Mouse (Mus musculus) liver, postnatal 0 days (tissue): ENCODE results near the gene Fbxl13.

Source experiments
- CTCF ChIP-seq: sonication (generic); IDR thresholded peaks from 2 replicates; pipeline ENCODE4 v1.5.1; 2016; ENCODE audit warnings: antibody characterized with exemption, low read depth
- EP300 ChIP-seq: IDR thresholded peaks from 2 replicates; pipeline ENCODE4 v1.6.1; 2016; ENCODE audit warnings: antibody characterized with exemption, low read depth, mild to moderate bottlenecking

DNA sequence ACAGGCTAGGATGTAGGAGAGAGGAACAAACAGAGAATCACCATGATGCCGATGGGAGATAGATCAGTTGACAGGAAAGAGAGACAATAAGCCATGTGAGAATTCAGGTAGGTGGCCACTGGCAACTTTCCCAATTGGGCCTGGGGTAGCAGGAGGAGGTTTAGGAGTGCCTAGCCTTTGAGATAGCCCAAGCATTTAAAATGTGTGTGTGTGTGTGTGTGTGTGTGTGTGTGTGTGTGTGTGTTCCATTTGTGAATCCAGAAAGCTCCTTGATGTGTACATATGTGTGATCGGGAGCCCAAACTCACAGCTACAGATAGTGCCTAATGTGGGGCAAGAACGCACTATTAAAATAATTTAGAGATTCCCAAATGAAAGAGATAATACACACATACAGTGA is 67.3 kb downstream of the Fbxl13 start:
- no peak for TF ChIP-seq EP300
- no peak for TF ChIP-seq CTCF
